Mouse (Mus musculus) testis, adult 2 months (tissue): Measurements from ENCODE around the gene L3mbtl4.

Experiments used
- CTCF ChIP-seq: fragments of 200-500 bp; IDR thresholded peaks from 2 replicates; pipeline ENCODE4 v1.5.1; 2012; ENCODE audit warnings: low read depth, mild to moderate bottlenecking, inconsistent platforms, low read length, moderate library complexity; ENCODE audit not compliant: control insufficient read depth, insufficient read depth, insufficient replicate concordance
- POLR2A ChIP-seq: fragments of 200-500 bp; IDR thresholded peaks from 2 replicates; pipeline ENCODE4 v1.6.1; 2012; ENCODE audit warnings: low read depth, mild to moderate bottlenecking, inconsistent platforms, low read length, moderate library complexity; ENCODE audit not compliant: control insufficient read depth

DNA sequence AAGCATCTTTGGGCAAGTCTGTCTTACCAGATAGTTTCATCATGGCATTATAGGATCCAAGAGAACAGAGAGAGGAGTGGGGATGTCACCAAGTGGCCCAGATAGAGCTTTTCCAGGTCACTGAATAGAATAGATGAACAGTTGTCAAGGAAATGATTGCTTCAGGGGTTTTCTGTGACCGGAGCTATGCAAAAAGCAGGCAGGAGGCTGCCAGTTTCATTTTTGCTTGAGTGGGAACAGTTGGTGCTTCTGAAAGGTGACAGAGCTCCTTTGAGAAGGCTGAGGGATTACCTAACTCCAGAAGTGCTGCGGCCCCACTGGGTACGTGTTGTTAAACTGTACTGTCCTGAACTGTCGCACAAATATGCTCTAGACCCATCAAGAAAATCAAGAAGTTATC is 38.2 kb upstream of the L3mbtl4 start:
- TF ChIP-seq POLR2A (no peak), CTCF (no peak)
